In genomic region chr10:80352727-80353126, GRCm38 (mm10) we compare ENCODE assay signal across 20 mouse cellular contexts. TPM values are rescaled to one million over a fixed set of nuclear protein-coding genes. Genes with fewer than 3 reads are reported as not detected.
"Had no signal": no experiment of that assay in that cellular context is flagged by ENCODE, and none has a peak within 500 bp of the region (broad histone marks: within the 10 kb centered on the region; RNA-seq: fewer than 3 reads in every experiment).

No protein-coding gene starts in this region.

- H3K27ac ChIP-seq: midbrain, embryonic 10.5 days; midbrain, embryonic 12.5 days; neural tube, embryonic 13.5 days; neural tube, embryonic 15.5 days had no signal

- H3K4me3 ChIP-seq: midbrain, embryonic 10.5 days; midbrain, embryonic 12.5 days; myocyte; neural tube, embryonic 13.5 days; neural tube, embryonic 15.5 days had no signal

- H3K9me3 ChIP-seq: midbrain, embryonic 10.5 days; midbrain, embryonic 12.5 days; neural tube, embryonic 13.5 days; neural tube, embryonic 15.5 days had no signal

- DNase-seq: lung, adult 18-20 months; lung, embryonic 14.5 days; lung, postnatal 10 days; lung, postnatal 4 days; midbrain, embryonic 14.5 days; retina, postnatal 1 day; right cerebral cortex, adult 18-20 months; right cerebral cortex, postnatal 25 days; right cerebral cortex, postnatal 4 days; spleen, adult 18-20 months; thymus, adult 18-20 months; thymus, postnatal 14 days; thymus, postnatal 36 days had no signal

- ATAC-seq: midbrain, embryonic 16.5 days had no signal

- H3K9ac ChIP-seq: lung, embryonic 14.5 days; midbrain, embryonic 12.5 days; neural tube, embryonic 13.5 days; neural tube, embryonic 15.5 days had no signal

- H3K4me2 ChIP-seq: lung, embryonic 14.5 days; midbrain, embryonic 12.5 days; neural tube, embryonic 13.5 days; neural tube, embryonic 15.5 days had no signal

- H3K36me3 ChIP-seq: midbrain, embryonic 10.5 days; midbrain, embryonic 12.5 days; neural tube, embryonic 13.5 days; neural tube, embryonic 15.5 days had no signal

RNA-seq across cellular contexts. Expression of gene Plk5, which starts 3.5 kb away (rescaled TPM):
- total RNA-seq: megakaryocyte-erythroid progenitor cell, adult 5-6 weeks had no signal
